Mouse (Mus musculus) bone marrow macrophage, adult 2 months (primary cell): ENCODE results near the gene Cenps. TPM values are rescaled to one million over a fixed set of nuclear protein-coding genes. Genes with fewer than 3 reads are reported as not detected.

ENCODE experiments used
- H3K27ac ChIP-seq: 2 replicates; pipeline ENCODE4 v1.5.1; 2012; ENCODE audit warnings: low read depth, low read length; ENCODE audit not compliant: insufficient read depth
- H3K4me1 ChIP-seq: 2 replicates; pipeline ENCODE4 v1.6.1; 2012; ENCODE audit warnings: low read length; ENCODE audit not compliant: control insufficient read depth, insufficient read depth
- H3K4me3 ChIP-seq: 2 replicates; pipeline ENCODE4 v1.5.1; 2012; ENCODE audit warnings: mild to moderate bottlenecking, low read length, moderate library complexity; ENCODE audit not compliant: insufficient read depth
- CTCF ChIP-seq: IDR thresholded peaks from 2 replicates; pipeline ENCODE4 v1.5.1; 2012; ENCODE audit warnings: low read depth, mild to moderate bottlenecking, low read length, moderate library complexity
- POLR2A ChIP-seq: IDR thresholded peaks from 2 replicates; pipeline ENCODE4 v1.6.1; 2012; ENCODE audit warnings: mild to moderate bottlenecking, low read depth, low read length, borderline replicate concordance
- polyA plus RNA-seq: library from polyadenylated mRNA; stranded (reverse); fragments of >200 nt; gene quantifications from 2 replicates; pipeline ENCODE4 v1.2.4, GENCODE M21; 2012; ENCODE audit not compliant: missing spikeins, insufficient read depth, insufficient read length

Cenps gene
- polyA plus RNA-seq, 1 experiment = 7.3 TPM

- Histone ChIP-seq H3K4me3 (no peak overlapping the region), H3K27ac (no peak overlapping the region), H3K4me1 (no peaks in the 10 kb centered on the region)
- TF ChIP-seq POLR2A = no peak
These were observed 7.7 kb upstream of the Cenps start for GRCm38 (mm10) chr4:149145151-149145550.

GRCm38 (mm10) chr4:149144459-149144858, 7.0 kb upstream of the Cenps start:
- TF ChIP-seq POLR2A (no peak), CTCF (peak; percentile 97)
- no peak overlapping the region for H3K27ac ChIP-seq
- no peaks in the 10 kb centered on the region for H3K4me1 ChIP-seq
- H3K4me3 ChIP-seq = no peak overlapping the region

- Histone ChIP-seq H3K27ac (no peak overlapping the region), H3K4me3 (no peak overlapping the region), H3K4me1 (no peaks in the 10 kb centered on the region)
- TF ChIP-seq POLR2A (no peak), CTCF (no peak)
These were observed 6.2 kb upstream of the Cenps start for GRCm38 (mm10) chr4:149143594-149143993.

GRCm38 (mm10) chr4:149138515-149138914, 1.1 kb upstream of the Cenps start:
- Histone ChIP-seq H3K4me1 (peaks cover 4% of the 10 kb centered on the region), H3K4me3 (no peak overlapping the region), H3K27ac (no peak overlapping the region)
- TF ChIP-seq CTCF = no peak
- no peak for TF ChIP-seq POLR2A

- H3K4me3 ChIP-seq = peak overlapping the region; percentile 61
These were observed 1.1 kb downstream of the Cenps start for GRCm38 (mm10) chr4:149136116-149136850.

GRCm38 (mm10) chr4:149133395-149133794, 4.0 kb downstream of the Cenps start:
- Histone ChIP-seq H3K27ac (no peak overlapping the region), H3K4me1 (peaks cover 4% of the 10 kb centered on the region)
- TF ChIP-seq CTCF (no peak), POLR2A (no peak)

More at GRCm38 (mm10) chr4:149136116-149136850, 1.1 kb downstream of the Cenps start:
- TF ChIP-seq CTCF = no peak
- no peak for TF ChIP-seq POLR2A
- Histone ChIP-seq H3K27ac (no peak overlapping the region), H3K4me1 (peaks cover 4% of the 10 kb centered on the region)

GRCm38 (mm10) chr4:149131789-149132565, 5.5 kb downstream of the Cenps start:
- no peak overlapping the region for H3K27ac ChIP-seq
- peaks cover 4% of the 10 kb centered on the region for H3K4me1 ChIP-seq
- TF ChIP-seq POLR2A (no peak), CTCF (no peak)
- no peak overlapping the region for H3K4me3 ChIP-seq

More at GRCm38 (mm10) chr4:149133395-149133794, 4.0 kb downstream of the Cenps start:
- no peak overlapping the region for H3K4me3 ChIP-seq

GRCm38 (mm10) chr4:149131021-149131752, 6.2 kb downstream of the Cenps start:
- Histone ChIP-seq H3K4me3 (no peak overlapping the region), H3K4me1 (no peaks in the 10 kb centered on the region; the same call in 1 of the 2 replicates), H3K27ac (no peak overlapping the region)
- TF ChIP-seq CTCF = no peak
- TF ChIP-seq POLR2A = no peak

- TF ChIP-seq POLR2A (no peak), CTCF (no peak)
- no peaks in the 10 kb centered on the region for H3K4me1 ChIP-seq
- H3K27ac ChIP-seq = no peak overlapping the region
- no peak overlapping the region for H3K4me3 ChIP-seq
These were observed 9.0 kb downstream of the Cenps start for GRCm38 (mm10) chr4:149128467-149128866.

GRCm38 (mm10) chr4:149126663-149127062, 10.8 kb downstream of the Cenps start, which contains the start of gene Cort:
Gene Cort (minus strand): TSS chr4:149126763.
- no peaks in the 10 kb centered on the region for H3K4me1 ChIP-seq
- no peak within 1 kb of the TSS for H3K4me3 ChIP-seq
- TF ChIP-seq POLR2A (no peak), CTCF (no peak)
- H3K27ac ChIP-seq = no peak within 1 kb of the TSS
